Mouse (Mus musculus): ENCODE results near the gene Il17ra.

- TF ChIP-seq POLR2A (IDR thresholded peaks at IDR 0.05; ENCODE audit: low read depth, low read length) (no peak), CTCF (conservative IDR thresholded peaks at IDR 0.05; ENCODE audit: insufficient read depth, insufficient read length, low read depth, low read length) (no peak)
Measured at GRCm38 (mm10) chr6:120517311-120517710, 54.3 kb downstream of the Il17ra start.
